Mouse (Mus musculus) kidney, embryonic 14.5 days (tissue): ENCODE data around the gene Mgst3. TPM values are rescaled to one million over a fixed set of nuclear protein-coding genes. Genes with fewer than 3 reads are reported as not detected.

Experiments used
- ATAC-seq: fragments of 200-750 bp; cut with Nextera tagmentation; 2 replicates; pipeline ENCODE4 v1.8.0; 2017; ENCODE audit warnings: moderate number of reproducible peaks, mild to moderate bottlenecking, moderate TSS enrichment, moderate library complexity; ENCODE audit not compliant: low FRiP score, low TSS enrichment
- H3K27ac ChIP-seq: fragments of 300-500 bp; sonication (generic); 2 replicates; pipeline ENCODE4 v1.5.1; 2014; ENCODE audit warnings: low read depth, mild to moderate bottlenecking, low read length, moderate library complexity, mixed read lengths
- H3K27me3 ChIP-seq: fragments of 300-500 bp; sonication (generic); 2 replicates; pipeline ENCODE4 v1.6.1; 2014; ENCODE audit warnings: mild to moderate bottlenecking, low read length; ENCODE audit not compliant: control insufficient read depth, insufficient read depth
- H3K36me3 ChIP-seq: fragments of 300-500 bp; sonication (generic); 2 replicates; pipeline ENCODE4 v1.6.1; 2014; ENCODE audit warnings: low read length, mixed read lengths; ENCODE audit not compliant: control insufficient read depth, insufficient read depth
- H3K4me1 ChIP-seq: fragments of 300-500 bp; sonication (generic); 2 replicates; pipeline ENCODE4 v1.6.1; 2014; ENCODE audit warnings: low read length, mixed read lengths; ENCODE audit not compliant: control insufficient read depth, insufficient read depth
- H3K4me2 ChIP-seq: fragments of 300-500 bp; sonication (generic); replicated peaks from 2 replicates; pipeline ENCODE4 v1.6.1; 2014; ENCODE audit warnings: low read depth, mild to moderate bottlenecking, low read length
- H3K4me3 ChIP-seq: fragments of 300-500 bp; sonication (generic); 2 replicates; pipeline ENCODE4 v1.5.1; 2014; ENCODE audit warnings: mild to moderate bottlenecking, low read length
- H3K9ac ChIP-seq: fragments of 300-500 bp; sonication (generic); 2 replicates; pipeline ENCODE4 v1.6.1; 2014; ENCODE audit warnings: low read depth, mild to moderate bottlenecking, low read length, moderate library complexity
- H3K9me3 ChIP-seq: fragments of 300-500 bp; sonication (generic); 2 replicates; pipeline ENCODE4 v1.6.1; 2016; ENCODE audit warnings: low read length; ENCODE audit not compliant: control insufficient read depth
- WGBS: fragments of 180-500 bp; shearing (Covaris S2); extraction: QIAGEN DNeasy Blood & Tissue Kit; methylation state at CpG from one replicate; pipeline ENCODE4 v1.1.7; 2014; 5-methylcytosine and 5-hydroxymethylcytosine counted together
- polyA plus RNA-seq: library from polyadenylated mRNA; unstranded; fragments of >200 nt; fragmentation: Nextera tagmentation; extraction: Ambion mirVana; gene quantifications from 2 replicates; pipeline ENCODE4 v1.2.1, GENCODE M21; 2014

Gene Mgst3
- polyA plus RNA-seq: 41.6 and 46.7 TPM in 2 replicates

DNA sequence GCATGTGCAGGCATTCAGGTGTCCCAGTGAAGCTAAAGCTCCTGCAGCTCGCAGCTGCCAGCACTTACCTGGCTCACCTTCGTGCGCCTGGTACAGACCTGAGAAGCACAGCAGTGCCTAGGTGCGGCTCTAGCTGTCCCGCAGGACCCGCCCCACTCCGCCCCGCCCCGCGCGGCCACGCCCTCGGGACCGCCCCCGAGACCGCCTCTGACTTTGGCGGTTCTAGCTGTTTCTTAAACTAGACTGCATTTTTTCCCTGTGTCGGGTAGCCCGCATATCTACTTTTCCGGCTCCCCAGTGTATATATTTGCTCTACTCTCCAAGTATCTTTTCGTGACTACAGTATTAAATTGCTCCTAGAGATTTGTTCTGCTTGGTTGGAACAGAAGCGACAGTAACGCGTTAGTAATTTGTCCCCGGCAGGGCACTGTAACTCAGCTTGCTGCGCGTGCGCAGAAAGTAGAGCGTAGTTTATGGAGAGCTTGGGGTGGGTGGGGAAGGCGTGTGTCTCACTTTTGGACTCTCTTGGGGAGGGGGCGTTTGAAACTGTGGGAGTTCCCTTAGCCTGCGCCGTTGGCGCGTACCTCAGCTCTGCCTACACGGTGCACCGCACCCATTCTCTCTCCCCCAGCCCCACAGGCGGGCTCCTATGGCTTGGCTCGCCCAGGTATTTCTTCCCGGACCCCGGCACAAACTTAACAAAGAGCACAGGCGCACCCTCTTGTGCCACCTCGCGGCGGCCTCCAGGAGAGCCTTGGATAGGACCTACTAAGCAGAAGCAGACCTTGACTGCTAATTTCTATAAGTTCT is at the start of gene Mgst3:
Gene Mgst3 (minus strand): TSS at position 159 of the 810 bp plus-strand sequence.
- no peaks in the 10 kb centered on the region for H3K9me3 ChIP-seq
- H3K36me3 ChIP-seq: no peaks in the 10 kb centered on the region
- peak within 1 kb of the TSS; percentile 83 for H3K4me2 ChIP-seq
- WGBS: under 1% methylated on average over 45 of the region's 45 CpGs
- H3K27ac ChIP-seq: peak within 1 kb of the TSS; percentile 69; the same call in 1 of the 2 replicates
- peak within 1 kb of the TSS; percentile 53 for H3K4me3 ChIP-seq
- peaks cover 7% of the 10 kb centered on the region; the same call in 1 of the 2 replicates for H3K27me3 ChIP-seq
- peak within 1 kb of the TSS; percentile 72 for H3K9ac ChIP-seq
- peak; percentile 96 for ATAC-seq
- H3K4me1 ChIP-seq: peaks cover 6% of the 10 kb centered on the region

GRCm38 (mm10) chr1:167438231-167438885 is 44.7 kb upstream of the Mgst3 start:
- no peak for ATAC-seq
- no peaks in the 10 kb centered on the region for H3K9me3 ChIP-seq
- no peaks in the 10 kb centered on the region for H3K4me1 ChIP-seq
- no peak overlapping the region for H3K9ac ChIP-seq
- no peaks in the 10 kb centered on the region for H3K27me3 ChIP-seq
- 61% methylated on average over 9 of the region's 9 CpGs for WGBS
- H3K36me3 ChIP-seq: no peaks in the 10 kb centered on the region
- H3K4me2 ChIP-seq: no peak overlapping the region
- H3K4me3 ChIP-seq: no peak overlapping the region
- H3K27ac ChIP-seq: no peak overlapping the region

GRCm38 (mm10) chr1:167437091-167437490 is 43.5 kb upstream of the Mgst3 start:
- no peaks in the 10 kb centered on the region for H3K9me3 ChIP-seq
- H3K4me1 ChIP-seq: no peaks in the 10 kb centered on the region
- no peaks in the 10 kb centered on the region for H3K36me3 ChIP-seq
- ATAC-seq: no peak
- WGBS: 78% methylated on average over 7 of the region's 7 CpGs
- H3K4me3 ChIP-seq: no peak overlapping the region
- no peak overlapping the region for H3K27ac ChIP-seq
- H3K9ac ChIP-seq: no peak overlapping the region
- H3K27me3 ChIP-seq: no peaks in the 10 kb centered on the region
- H3K4me2 ChIP-seq: no peak overlapping the region

GRCm38 (mm10) chr1:167436186-167436975 is 42.7 kb upstream of the Mgst3 start:
- H3K36me3 ChIP-seq: no peaks in the 10 kb centered on the region
- H3K9ac ChIP-seq: no peak overlapping the region
- H3K27me3 ChIP-seq: no peaks in the 10 kb centered on the region
- H3K4me3 ChIP-seq: no peak overlapping the region
- no peaks in the 10 kb centered on the region for H3K4me1 ChIP-seq
- H3K27ac ChIP-seq: no peak overlapping the region
- ATAC-seq: no peak
- WGBS: 84% methylated on average over 7 of the region's 7 CpGs
- no peak overlapping the region for H3K4me2 ChIP-seq
- no peaks in the 10 kb centered on the region for H3K9me3 ChIP-seq

DNA sequence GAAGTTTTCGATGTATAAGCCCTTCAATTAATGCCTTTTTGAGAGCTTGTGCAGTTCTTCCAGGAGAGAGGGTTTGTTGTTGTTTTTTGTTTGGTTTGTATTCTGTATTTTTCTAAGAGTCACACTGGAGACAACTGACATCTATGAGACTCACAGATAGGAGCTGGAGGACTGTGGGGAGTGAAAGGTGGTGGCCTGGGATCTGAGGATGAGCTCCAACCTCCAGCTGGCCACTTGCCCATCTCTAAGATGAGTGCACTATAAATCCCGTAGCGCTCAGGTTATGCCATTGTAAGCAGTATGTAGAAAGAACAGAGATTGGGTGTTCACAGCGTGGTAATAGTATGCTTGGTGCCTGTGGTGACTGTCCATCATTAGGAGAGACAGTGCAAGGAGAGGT is 41.3 kb upstream of the Mgst3 start:
- Histone ChIP-seq H3K9me3 (no peaks in the 10 kb centered on the region), H3K27ac (no peak overlapping the region), H3K27me3 (no peaks in the 10 kb centered on the region), H3K4me2 (no peak overlapping the region), H3K4me1 (no peaks in the 10 kb centered on the region), H3K9ac (no peak overlapping the region), H3K36me3 (no peaks in the 10 kb centered on the region), H3K4me3 (no peak overlapping the region)
- ATAC-seq: no peak
- WGBS: 92% methylated on average over 4 of the region's 4 CpGs

DNA sequence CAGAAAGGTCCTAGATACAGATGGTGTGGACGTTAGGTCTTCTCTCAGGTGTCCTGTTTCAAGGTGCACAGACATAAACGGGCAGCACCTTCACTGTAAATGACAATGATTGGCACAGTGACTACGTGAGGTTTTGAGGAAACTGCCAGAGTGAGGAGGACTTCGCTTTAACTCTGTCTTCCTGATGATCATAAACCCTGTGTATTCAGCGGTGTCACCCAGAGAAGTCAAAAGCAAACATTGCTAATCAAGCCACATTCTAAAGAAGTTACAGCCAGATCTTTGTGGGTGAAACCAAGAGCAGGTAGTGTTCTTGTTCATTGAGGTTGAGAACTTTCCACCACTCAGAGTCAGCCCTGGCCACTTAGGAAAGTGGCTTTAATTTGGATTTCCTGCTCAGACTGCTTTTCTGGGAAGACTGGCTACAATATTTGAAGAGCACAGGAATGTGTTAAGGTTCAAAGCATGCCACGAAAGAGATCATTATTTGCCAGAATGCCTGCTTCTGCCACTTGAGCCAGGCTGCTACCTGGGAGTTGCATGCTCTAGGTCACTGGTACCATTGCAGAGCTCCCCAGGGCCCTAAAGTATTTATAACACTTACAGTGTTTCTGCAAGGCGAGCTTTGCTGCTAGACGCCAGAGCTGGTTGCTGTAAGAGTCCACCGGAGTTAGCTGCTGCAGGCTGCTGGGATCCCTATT is 37.5 kb upstream of the Mgst3 start:
- Histone ChIP-seq H3K4me2 (no peak overlapping the region), H3K27ac (no peak overlapping the region), H3K9me3 (no peaks in the 10 kb centered on the region), H3K4me1 (no peaks in the 10 kb centered on the region), H3K27me3 (no peaks in the 10 kb centered on the region), H3K4me3 (no peak overlapping the region), H3K9ac (no peak overlapping the region), H3K36me3 (no peaks in the 10 kb centered on the region)
- 48% methylated on average over 9 of the region's 9 CpGs for WGBS
- no peak for ATAC-seq

DNA sequence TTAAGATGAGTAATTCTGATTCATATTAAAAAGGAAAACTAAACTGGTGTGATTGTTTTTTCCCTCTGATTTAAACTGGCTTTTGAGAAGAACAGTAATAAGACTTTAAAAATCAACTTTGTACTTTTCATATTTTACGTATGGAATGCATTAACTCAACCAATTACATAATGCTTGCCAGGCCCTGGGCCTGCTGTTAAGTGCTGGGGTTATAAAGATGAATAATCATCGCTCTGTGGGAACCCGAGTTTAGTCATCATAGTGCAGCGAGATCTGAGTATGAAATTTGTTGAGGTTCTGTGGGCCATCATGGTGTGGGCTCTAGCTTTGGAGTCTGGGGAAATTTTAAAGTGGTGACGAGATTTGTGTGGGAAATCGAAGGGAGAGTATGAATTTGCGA is 33.0 kb upstream of the Mgst3 start:
- Histone ChIP-seq H3K4me1 (no peaks in the 10 kb centered on the region), H3K4me3 (no peak overlapping the region), H3K4me2 (no peak overlapping the region), H3K9ac (no peak overlapping the region), H3K9me3 (no peaks in the 10 kb centered on the region), H3K36me3 (no peaks in the 10 kb centered on the region), H3K27ac (no peak overlapping the region), H3K27me3 (no peaks in the 10 kb centered on the region)
- ATAC-seq: no peak
- WGBS: 86% methylated on average over 7 of the region's 7 CpGs

GRCm38 (mm10) chr1:167425572-167425971 is 31.9 kb upstream of the Mgst3 start:
- no peak for ATAC-seq
- Histone ChIP-seq H3K9me3 (no peaks in the 10 kb centered on the region), H3K27ac (no peak overlapping the region), H3K4me2 (no peak overlapping the region), H3K4me1 (no peaks in the 10 kb centered on the region), H3K4me3 (no peak overlapping the region), H3K27me3 (no peaks in the 10 kb centered on the region), H3K36me3 (no peaks in the 10 kb centered on the region), H3K9ac (no peak overlapping the region)
- WGBS: 92% methylated on average over 5 of the region's 5 CpGs
